17 mouse cellular contexts compared by ENCODE assay signal in the genomic region with DNA sequence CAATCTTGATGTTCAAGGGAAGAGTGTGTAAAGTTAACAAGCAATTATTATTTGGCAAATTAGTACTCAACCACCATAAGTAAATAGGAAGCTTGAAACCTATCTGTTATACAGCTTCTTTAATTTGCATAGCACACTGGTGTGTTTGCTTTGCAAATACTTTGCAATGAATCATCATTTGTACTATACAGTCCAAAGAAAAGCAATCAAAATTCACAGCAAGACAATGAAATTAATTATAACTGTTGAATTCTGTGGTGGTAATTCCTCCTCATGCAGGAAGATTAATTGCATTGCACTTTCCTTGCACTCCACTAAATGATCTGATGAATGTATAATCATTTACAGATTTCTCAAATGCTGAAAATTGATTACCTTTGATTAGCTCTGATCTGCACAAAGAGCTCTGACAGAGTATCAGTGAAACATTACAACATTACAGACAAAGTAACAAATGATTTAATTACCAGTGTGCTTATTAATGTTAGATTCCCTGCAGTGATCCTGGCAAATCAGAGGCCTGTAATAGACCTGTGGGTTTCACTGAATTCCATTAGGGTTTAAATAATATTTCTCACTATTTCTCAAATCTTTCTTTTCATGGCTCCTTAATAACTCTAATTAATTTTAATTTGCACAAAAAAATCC.
A peak's percentile ranks its signal among the peaks of the same experiment; 100 is the strongest.
DNase-seq lines count a peak whose midpoint lies in the region; ATAC-seq and TF ChIP-seq lines count a peak whose summit lies in the region.
"Had no signal": no experiment of that assay in that cellular context is flagged by ENCODE, and none has a peak within 500 bp of the region (broad histone marks: within the 10 kb centered on the region; RNA-seq: fewer than 3 reads in every experiment).

No protein-coding gene starts in this region.

- H3K27ac ChIP-seq in hindbrain, embryonic 12.5 days = no peak overlapping the region
- H3K27ac ChIP-seq in hindbrain, postnatal 0 days = no peak overlapping the region
- H3K27ac ChIP-seq in midbrain, embryonic 15.5 days = no peak overlapping the region
- H3K27ac ChIP-seq in midbrain, postnatal 0 days (ENCODE audit: low read depth, low read length) = no peak overlapping the region
- H3K27ac ChIP-seq in forebrain, embryonic 16.5 days (ENCODE audit: low read length) = peak overlapping the region; percentile 63
- H3K27ac ChIP-seq: kidney, embryonic 15.5 days; liver, embryonic 14.5 days; stomach, postnatal 0 days had no signal

- H3K9ac ChIP-seq in hindbrain, embryonic 12.5 days = no peak overlapping the region
- H3K9ac ChIP-seq in hindbrain, postnatal 0 days (replicated peaks; ENCODE audit: low read length) = no peak overlapping the region
- H3K9ac ChIP-seq in midbrain, embryonic 15.5 days = no peak overlapping the region
- no peak overlapping the region for H3K9ac ChIP-seq in midbrain, postnatal 0 days (replicated peaks; ENCODE audit: low read length, poor library complexity, severe bottlenecking)
- no peak overlapping the region for H3K9ac ChIP-seq in forebrain, embryonic 16.5 days (replicated peaks; ENCODE audit: low read depth, low read length)
- H3K9ac ChIP-seq: kidney, embryonic 15.5 days; liver, embryonic 14.5 days had no signal

- H3K9me3 ChIP-seq in hindbrain, embryonic 12.5 days (replicated peaks) = no peaks in the 10 kb centered on the region
- no peaks in the 10 kb centered on the region for H3K9me3 ChIP-seq in hindbrain, postnatal 0 days (ENCODE audit: low read length)
- no peaks in the 10 kb centered on the region for H3K9me3 ChIP-seq in midbrain, embryonic 15.5 days
- H3K9me3 ChIP-seq in midbrain, postnatal 0 days (ENCODE audit: low read length) = no peaks in the 10 kb centered on the region
- no peaks in the 10 kb centered on the region for H3K9me3 ChIP-seq in forebrain, embryonic 16.5 days (ENCODE audit: control insufficient read depth, low read length)
- H3K9me3 ChIP-seq: kidney, embryonic 15.5 days had no signal

- H3K4me3 ChIP-seq in hindbrain, embryonic 12.5 days = no peak overlapping the region
- H3K4me3 ChIP-seq in hindbrain, postnatal 0 days (ENCODE audit: low read length) = no peak overlapping the region
- no peak overlapping the region for H3K4me3 ChIP-seq in midbrain, embryonic 15.5 days
- no peak overlapping the region for H3K4me3 ChIP-seq in midbrain, postnatal 0 days (ENCODE audit: low read depth, low read length)
- no peak overlapping the region for H3K4me3 ChIP-seq in forebrain, embryonic 16.5 days (replicated peaks; ENCODE audit: low read length)
- H3K4me3 ChIP-seq: kidney, embryonic 15.5 days had no signal

- H3K4me1 ChIP-seq in hindbrain, embryonic 12.5 days = no peaks in the 10 kb centered on the region; the same call in 1 of the 2 replicates
- H3K4me1 ChIP-seq in hindbrain, postnatal 0 days (ENCODE audit: insufficient read depth, low read length) = no peaks in the 10 kb centered on the region
- H3K4me1 ChIP-seq in midbrain, embryonic 15.5 days = no peaks in the 10 kb centered on the region; the same call in 1 of the 2 replicates
- no peaks in the 10 kb centered on the region for H3K4me1 ChIP-seq in midbrain, postnatal 0 days (ENCODE audit: insufficient read depth, low read length)
- peaks cover 19% of the 10 kb centered on the region for H3K4me1 ChIP-seq in forebrain, embryonic 16.5 days (replicated peaks; ENCODE audit: control insufficient read depth, insufficient read depth, low read length)
- H3K4me1 ChIP-seq: kidney, embryonic 15.5 days had no signal

- H3K4me2 ChIP-seq in hindbrain, embryonic 12.5 days (replicated peaks) = no peak overlapping the region
- H3K4me2 ChIP-seq in hindbrain, postnatal 0 days (ENCODE audit: low read depth, low read length) = no peak overlapping the region
- H3K4me2 ChIP-seq in midbrain, embryonic 15.5 days = no peak overlapping the region
- H3K4me2 ChIP-seq in midbrain, postnatal 0 days (ENCODE audit: low read depth, low read length, poor library complexity, severe bottlenecking) = no peak overlapping the region
- no peak overlapping the region for H3K4me2 ChIP-seq in forebrain, embryonic 16.5 days (ENCODE audit: low read length)
- H3K4me2 ChIP-seq: kidney, embryonic 15.5 days had no signal

- DNase-seq in hindbrain, postnatal 0 days (ENCODE audit: low spot score) = no peak
- DNase-seq in midbrain, postnatal 0 days (ENCODE audit: low spot score) = no peak
- no peak for DNase-seq in ovary, postnatal 36 days (ENCODE audit: low spot score)
- DNase-seq in cerebellum, adult 18-20 months = no peak
- no peak for DNase-seq in urinary bladder, postnatal 25 days (ENCODE audit: low spot score)
- DNase-seq: adrenal gland, adult 8-10 months; cerebellum, postnatal 10 days; gastrocnemius, postnatal 36 days; retina, postnatal 1 day had no signal

- no peaks in the 10 kb centered on the region for H3K27me3 ChIP-seq in hindbrain, embryonic 12.5 days
- H3K27me3 ChIP-seq in hindbrain, postnatal 0 days (ENCODE audit: insufficient read depth, low read length) = no peaks in the 10 kb centered on the region
- no peaks in the 10 kb centered on the region for H3K27me3 ChIP-seq in midbrain, embryonic 15.5 days (replicated peaks)
- no peaks in the 10 kb centered on the region for H3K27me3 ChIP-seq in midbrain, postnatal 0 days (ENCODE audit: insufficient read depth, low read length)
- no peaks in the 10 kb centered on the region for H3K27me3 ChIP-seq in forebrain, embryonic 16.5 days (replicated peaks; ENCODE audit: control insufficient read depth, insufficient read depth, low read length)
- H3K27me3 ChIP-seq: kidney, embryonic 15.5 days had no signal

- no peaks in the 10 kb centered on the region for H3K36me3 ChIP-seq in hindbrain, embryonic 12.5 days
- H3K36me3 ChIP-seq in hindbrain, postnatal 0 days (ENCODE audit: insufficient read depth, low read length) = no peaks in the 10 kb centered on the region
- H3K36me3 ChIP-seq in midbrain, embryonic 15.5 days (replicated peaks) = no peaks in the 10 kb centered on the region
- H3K36me3 ChIP-seq in midbrain, postnatal 0 days (ENCODE audit: insufficient read depth, low read length) = no peaks in the 10 kb centered on the region
- no peaks in the 10 kb centered on the region for H3K36me3 ChIP-seq in forebrain, embryonic 16.5 days (ENCODE audit: control insufficient read depth, insufficient read depth)
- H3K36me3 ChIP-seq: kidney, embryonic 15.5 days had no signal

- ATAC-seq in hindbrain, embryonic 12.5 days (ENCODE audit: low FRiP score) = peak; percentile 74; the same call in 1 of the 2 replicates
- ATAC-seq in hindbrain, postnatal 0 days = no peak; the same call in 1 of the 2 replicates
- peak; percentile 71; the same call in 1 of the 2 replicates for ATAC-seq in midbrain, embryonic 15.5 days (replicated peaks)
- ATAC-seq in midbrain, postnatal 0 days (ENCODE audit: low FRiP score) = no peak
- peak; percentile 44 for ATAC-seq in forebrain, embryonic 16.5 days
- ATAC-seq: intestine, postnatal 0 days; Patski had no signal

- no peak for TF ChIP-seq CTCF in hindbrain, postnatal 0 days (IDR thresholded peaks at IDR 0.05; ENCODE audit: low read depth)
- no peak for TF ChIP-seq CTCF in midbrain, postnatal 0 days (IDR thresholded peaks at IDR 0.05)

Comparison
In these comparisons a context has a peak if more than half of its experiments do, and no peak if none do; other contexts are left out.
1. ATAC-seq: peak in hindbrain, embryonic 12.5 days (single experiment), midbrain, embryonic 15.5 days (single experiment) and forebrain, embryonic 16.5 days (single experiment); none in hindbrain, postnatal 0 days (single experiment) and midbrain, postnatal 0 days (single experiment).